Mouse (Mus musculus) cortical plate, adult 2 months (tissue): ENCODE data around the gene Ggnbp2.

Experiments
- CTCF ChIP-seq: fragments of 200-500 bp; IDR thresholded peaks from 2 replicates; pipeline ENCODE4 v1.5.1; 2011; ENCODE audit warnings: mild to moderate bottlenecking, control low read depth, low read length; ENCODE audit not compliant: insufficient read depth; ENCODE audit errors: extremely low read depth
- POLR2A ChIP-seq: fragments of 200-500 bp; IDR thresholded peaks from 2 replicates; pipeline ENCODE4 v1.6.1; 2011; ENCODE audit warnings: mild to moderate bottlenecking, low read length, control low read depth; ENCODE audit not compliant: insufficient read depth; ENCODE audit errors: extremely low read depth

- TF ChIP-seq CTCF (0 out of 2 replicates have a peak, but pooled peaks have one; percentile 10), POLR2A (no peak)
Observed at GRCm38 (mm10) chr11:84880465-84880961, 9.9 kb upstream of the Ggnbp2 start.
